Mouse (Mus musculus): ENCODE data around the gene Llgl2.
"Not testable (repeated sequence)": the region's sequence is repeated elsewhere in the genome, so short reads cannot be mapped to it uniquely, and the experiment has no call there.

Llgl2 gene

GRCm38 (mm10) chr11:115834033-115834432 is 10.2 kb downstream of the Llgl2 start:
- in situ Hi-C loops (cut with MseI, MboI): no loop called here

DNA sequence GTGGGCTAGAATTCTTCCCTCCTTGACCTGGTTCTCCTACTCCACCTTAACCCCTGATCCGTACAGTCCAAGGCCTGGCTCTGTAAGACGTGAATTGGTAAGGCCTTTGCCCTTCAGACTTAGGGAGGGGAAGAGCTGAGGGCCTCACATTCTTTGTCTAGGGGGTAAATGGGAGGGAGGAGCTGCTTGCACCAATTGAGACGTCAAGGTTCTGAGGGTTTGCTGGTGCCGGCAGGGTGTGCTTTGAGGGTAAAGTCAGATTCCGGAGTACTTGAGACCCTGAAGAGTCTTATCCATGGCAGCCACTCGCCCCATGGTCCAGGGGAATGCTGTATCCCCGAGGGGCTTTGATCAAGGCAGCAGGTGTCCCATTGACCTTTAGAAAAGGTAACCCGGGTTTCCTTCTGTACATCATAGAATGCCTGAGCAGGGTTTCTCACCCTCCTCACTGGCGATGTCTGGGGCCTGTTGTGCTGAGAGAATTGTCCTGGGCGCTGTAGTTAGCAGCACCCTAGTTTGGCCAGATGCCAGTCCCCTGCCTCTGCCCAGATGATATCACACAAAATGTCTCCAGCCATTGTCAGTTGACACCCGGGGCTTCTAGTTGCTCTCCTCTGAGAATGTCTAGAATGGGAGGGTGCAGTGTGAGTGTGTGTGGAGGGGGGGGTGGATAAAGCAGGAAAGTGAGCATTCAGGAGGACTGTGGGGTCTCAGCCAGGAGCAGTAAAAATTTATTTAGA is 13.0 kb downstream of the Llgl2 start:
- in situ Hi-C loops (cut with MseI, MboI): no loop called here

DNA sequence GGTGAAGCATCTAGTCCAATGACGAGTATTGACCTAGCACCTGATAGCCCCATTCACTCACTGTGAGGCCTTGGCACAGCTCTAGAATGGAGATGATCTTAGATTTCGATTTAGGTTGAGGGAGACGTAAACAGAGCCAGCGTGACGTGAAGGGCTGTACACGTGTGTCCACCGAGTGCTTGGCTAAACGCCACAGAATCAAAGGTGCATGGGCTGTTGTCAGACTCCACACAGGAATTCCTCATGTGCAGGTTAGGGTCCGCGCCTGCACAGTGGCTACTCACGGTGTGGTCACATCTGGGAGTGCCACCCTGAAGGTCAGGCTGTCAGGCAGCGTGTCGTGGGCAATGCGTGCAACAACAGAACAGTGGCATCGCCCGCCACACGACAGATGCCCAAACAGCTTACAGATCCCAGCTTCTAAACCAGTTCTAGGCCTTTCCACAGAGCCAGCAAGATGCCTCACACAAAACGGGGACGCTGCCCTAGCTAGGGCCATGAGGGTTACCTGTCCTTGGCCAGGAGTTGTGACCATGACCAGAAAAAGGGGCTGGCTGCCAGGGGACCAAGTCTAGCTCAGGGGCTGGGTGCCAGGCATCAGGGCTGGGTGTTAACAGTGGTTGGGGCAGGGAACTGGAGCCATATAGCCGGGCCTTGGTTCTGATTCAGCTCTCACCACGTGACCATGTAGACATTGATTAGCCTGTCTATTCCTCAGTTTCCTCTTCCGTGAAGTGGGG is 13.9 kb downstream of the Llgl2 start:
- in situ Hi-C loops (cut with MseI, MboI): no loop called here

GRCm38 (mm10) chr11:115838895-115839311 is 15.1 kb downstream of the Llgl2 start:
- in situ Hi-C loops (cut with MseI, MboI): no loop called here

- in situ Hi-C loops (cut with MseI, MboI): no loop called here
Observed at GRCm38 (mm10) chr11:115839732-115840131, 15.9 kb downstream of the Llgl2 start.

DNA sequence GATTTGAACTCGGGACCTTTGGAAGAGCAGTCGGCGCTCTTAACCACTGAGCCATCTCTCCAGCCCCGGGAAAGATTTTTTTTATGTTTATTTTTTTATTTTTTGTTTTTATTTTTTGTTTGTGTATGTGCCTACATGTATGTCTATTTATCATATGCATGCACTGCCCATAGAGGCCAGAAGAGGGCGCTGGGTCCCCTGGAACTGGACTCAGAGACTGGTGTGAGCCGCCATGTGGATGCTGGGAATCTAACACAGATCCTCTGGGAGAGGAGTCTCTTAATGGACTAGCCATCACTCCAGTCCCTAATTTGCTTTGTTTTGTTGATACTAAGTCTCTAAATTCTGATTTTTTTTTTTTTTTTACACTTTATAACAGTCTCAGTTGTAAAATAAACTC is 17.2 kb downstream of the Llgl2 start:
- in situ Hi-C loops (cut with MseI, MboI): no loop called here

DNA sequence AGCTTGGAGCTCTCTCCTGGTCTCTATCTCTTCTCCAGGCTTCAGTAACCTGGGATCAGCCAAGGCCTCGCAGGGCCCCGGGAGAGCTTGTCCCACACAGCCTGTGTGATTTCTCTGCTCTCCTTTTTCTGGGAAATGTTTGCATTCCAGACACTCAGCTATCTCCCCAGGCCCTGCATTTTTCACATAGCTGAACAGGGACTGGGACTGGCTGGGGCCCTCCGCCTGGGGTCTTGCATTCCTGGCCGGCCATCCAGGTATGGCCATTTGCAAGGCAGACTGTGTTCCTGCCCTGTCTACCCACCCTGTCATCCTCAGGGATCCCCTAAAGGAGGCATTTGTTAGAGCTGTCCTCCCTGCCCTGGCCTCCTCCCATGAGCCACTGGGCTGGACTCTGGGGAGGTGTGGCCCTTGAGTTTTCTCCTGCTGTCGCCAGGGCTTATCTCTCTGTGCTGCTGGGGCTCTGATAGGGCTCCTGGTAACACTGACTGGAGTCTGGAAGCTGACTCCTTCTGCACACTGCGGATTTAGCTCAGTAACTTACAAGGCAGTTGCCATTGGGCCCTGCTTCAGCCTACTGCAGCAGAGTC is 18.2 kb downstream of the Llgl2 start:
- in situ Hi-C loops (cut with MseI, MboI): no loop called here

- in situ Hi-C loops (cut with MseI, MboI): no loop called here
Observed at GRCm38 (mm10) chr11:115843141-115843890, 19.5 kb downstream of the Llgl2 start.

DNA sequence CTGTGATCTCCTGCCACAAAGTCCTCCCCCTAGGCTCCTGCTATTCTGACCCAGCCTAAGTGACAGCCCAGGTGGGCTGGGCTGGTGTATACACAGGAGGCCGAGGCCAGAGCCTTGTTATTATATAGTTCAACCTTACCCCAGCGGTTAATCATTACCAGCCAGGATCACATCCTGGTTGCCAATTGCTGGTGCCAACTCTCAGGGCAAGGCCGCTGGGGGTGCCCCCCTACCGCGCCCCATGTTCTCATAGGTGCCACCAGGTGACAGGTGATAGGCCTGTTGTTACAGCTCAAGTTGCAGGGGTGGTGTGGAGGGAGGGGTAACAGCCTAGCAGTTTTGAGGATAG is 20.0 kb downstream of the Llgl2 start:
- in situ Hi-C loops (cut with MseI, MboI): no loop called here

DNA sequence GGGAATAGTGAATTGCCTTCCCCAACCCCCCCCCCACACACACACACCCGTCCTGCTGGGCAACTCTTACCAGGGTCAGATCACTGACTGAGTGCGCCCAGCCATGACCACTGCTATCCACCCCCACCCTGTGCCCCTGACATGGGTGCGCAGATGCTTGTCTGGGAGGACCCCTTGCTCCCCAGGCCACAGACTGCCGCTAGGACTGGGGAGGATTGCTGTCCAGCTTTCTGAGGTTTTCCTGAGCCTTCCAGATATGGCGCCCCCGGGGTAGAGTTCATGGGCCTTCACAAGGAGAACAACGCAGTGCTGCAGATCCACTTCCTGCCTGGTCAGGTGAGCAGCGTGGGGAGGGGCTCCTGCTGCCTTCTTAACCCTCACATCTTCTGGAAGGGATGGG is 20.4 kb downstream of the Llgl2 start:
- in situ Hi-C loops (cut with MseI, MboI): no loop called here

DNA sequence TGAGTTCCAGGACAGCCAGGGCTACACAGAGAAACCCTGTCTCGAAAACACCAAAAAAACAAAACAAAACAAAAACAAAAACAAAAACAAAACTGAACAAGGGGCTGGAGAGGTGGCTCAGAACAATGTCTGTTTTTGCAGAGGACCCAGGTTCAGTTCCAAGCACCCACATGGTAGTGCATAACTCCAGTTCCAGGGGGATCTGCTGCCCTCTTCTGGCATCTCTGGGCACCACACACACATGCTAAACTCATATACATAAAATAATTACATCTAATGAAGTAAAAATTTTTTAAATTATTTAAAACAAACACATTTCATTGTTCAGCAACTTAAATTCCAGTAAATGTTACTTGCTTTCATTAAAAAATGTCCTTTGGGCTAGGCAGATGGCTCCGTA is 22.0 kb downstream of the Llgl2 start:
- in situ Hi-C loops (cut with MseI, MboI): no loop called here

DNA sequence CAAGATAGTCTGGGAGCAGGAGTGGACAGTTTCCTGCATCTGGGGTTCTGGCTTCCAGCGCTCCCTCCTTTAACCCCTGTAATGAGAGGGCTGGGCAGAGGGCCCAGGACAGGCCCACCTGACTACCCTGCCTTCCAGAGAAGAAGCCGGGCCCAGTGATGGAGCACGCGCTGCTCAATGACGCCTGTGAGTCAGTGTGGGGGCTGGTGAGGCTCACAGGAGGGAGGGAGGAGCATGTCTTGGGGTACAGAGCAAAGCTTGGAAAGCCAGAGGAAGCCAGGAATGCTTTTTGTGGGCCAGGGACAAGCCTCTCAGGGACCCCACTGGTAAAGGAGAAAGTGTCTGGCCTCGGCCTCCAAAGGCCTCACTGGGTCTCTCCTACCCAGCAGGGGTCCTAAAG is 30.8 kb downstream of the Llgl2 start:
- in situ Hi-C loops (cut with MseI, MboI): no loop called here

DNA sequence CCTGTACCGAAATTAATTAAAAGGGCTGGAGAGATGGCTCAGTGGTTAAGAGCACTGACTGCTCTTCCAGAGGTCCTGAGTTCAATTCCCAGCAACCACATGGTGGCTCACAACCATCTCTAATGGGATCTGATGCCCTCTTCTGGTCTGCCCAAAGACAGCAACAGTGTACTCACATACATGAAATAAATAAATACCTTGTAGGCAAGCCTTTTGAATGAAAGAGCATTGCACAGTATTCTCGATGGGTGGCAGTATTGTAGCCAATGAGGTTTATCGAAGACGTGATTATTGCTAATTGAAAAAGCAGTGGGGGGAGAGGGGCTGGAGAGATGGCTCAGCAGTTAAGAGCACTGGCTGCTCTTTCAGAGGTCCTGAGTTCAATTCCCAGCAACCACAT is 33.3 kb downstream of the Llgl2 start:
- in situ Hi-C loops (cut with MseI, MboI): not testable (repeated sequence)

DNA sequence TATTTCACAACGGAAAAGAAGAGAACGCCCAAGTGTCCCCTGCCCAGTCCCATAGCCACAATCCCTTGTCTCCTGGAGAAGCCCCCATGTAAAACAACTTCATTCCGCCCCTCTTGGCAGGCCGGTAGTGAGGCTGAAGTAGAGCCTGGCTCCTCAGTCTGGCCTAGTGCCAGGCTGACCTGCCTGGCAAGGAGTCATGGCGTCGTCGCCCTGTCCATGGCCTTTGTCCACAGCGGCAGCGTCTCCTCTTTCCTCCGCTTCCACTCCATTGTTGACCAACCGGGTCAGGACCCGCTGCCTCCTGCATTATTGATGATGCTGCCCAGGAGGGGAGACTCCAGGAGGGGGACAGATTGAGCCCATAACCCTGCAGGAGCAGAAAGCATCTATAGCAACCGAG is 34.1 kb downstream of the Llgl2 start:
- in situ Hi-C loops (cut with MseI, MboI): no loop called here

- in situ Hi-C loops (cut with MseI, MboI): no loop called here
Observed at GRCm38 (mm10) chr11:115858354-115858753, 34.5 kb downstream of the Llgl2 start, which contains the start of gene Myo15b. TSS of gene Myo15b (plus strand) at chr11:115858406.

GRCm38 (mm10) chr11:115859143-115859945 is 35.5 kb downstream of the Llgl2 start:
- in situ Hi-C loops (cut with MseI, MboI): no loop called here

DNA sequence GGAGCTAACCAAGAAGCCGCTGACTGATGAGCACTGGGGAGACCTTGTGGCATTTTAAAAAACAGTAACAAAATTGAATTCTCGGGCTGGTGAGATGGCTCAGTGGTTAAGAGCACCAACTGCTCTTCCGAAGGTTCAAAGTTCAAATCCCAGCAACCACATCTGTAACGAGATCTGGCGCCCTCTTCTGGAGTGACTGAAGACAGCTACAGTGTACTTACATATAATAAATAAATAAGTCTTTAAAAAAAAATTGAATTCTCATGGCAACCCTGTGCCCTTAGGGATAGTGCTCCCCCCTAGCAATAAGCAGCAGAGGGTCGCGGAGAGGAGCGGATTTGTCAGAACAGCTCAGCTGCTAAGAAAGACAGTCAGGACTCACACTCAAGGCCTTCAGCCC is 40.0 kb downstream of the Llgl2 start:
- in situ Hi-C loops (cut with MseI, MboI): no loop called here

- in situ Hi-C loops (cut with MseI, MboI): no loop called here
Observed at GRCm38 (mm10) chr11:115869393-115869792, 45.5 kb downstream of the Llgl2 start.

GRCm38 (mm10) chr11:115872437-115872836 is 48.6 kb downstream of the Llgl2 start:
- in situ Hi-C loops (cut with MseI, MboI): no loop called here

- in situ Hi-C loops (cut with MseI, MboI): no loop called here
Observed at GRCm38 (mm10) chr11:115875935-115876334, 52.1 kb downstream of the Llgl2 start.

GRCm38 (mm10) chr11:115876438-115876837 is 52.6 kb downstream of the Llgl2 start:
- in situ Hi-C loops (cut with MseI, MboI): no loop called here
